Mouse (Mus musculus) liver, adult 2 months (tissue): Measurements from ENCODE around the gene Rcbtb2.

Source experiments
- CTCF ChIP-seq: fragments of 200-500 bp; IDR thresholded peaks from 2 replicates; pipeline ENCODE4 v1.5.1; 2011; ENCODE audit warnings: low read depth, low read length, control low read depth
- POLR2A ChIP-seq: fragments of 200-500 bp; IDR thresholded peaks from 2 replicates; pipeline ENCODE4 v1.6.1; 2011; ENCODE audit warnings: low read length, control low read depth; ENCODE audit not compliant: insufficient read depth; ENCODE audit errors: extremely low read depth

DNA sequence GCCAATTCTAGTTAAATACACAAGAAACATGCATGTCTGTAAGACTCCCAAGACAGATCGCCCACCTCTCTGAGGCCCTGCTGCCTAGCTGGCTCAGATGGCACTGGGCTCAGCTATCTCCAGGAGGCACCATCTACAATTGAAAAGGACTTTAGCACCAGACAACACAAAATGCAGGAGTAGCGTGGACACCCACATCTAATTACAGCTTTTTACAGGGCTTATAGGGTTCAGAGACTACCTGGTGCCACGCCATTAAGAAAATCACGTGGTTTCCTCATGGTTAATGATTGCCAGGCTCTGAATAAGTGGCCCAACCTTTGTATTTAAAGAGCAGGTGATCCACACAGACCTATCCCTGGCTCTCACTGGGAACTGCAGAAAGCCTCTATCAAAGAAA lies 15.9 kb upstream of the Rcbtb2 start:
- no peak for TF ChIP-seq POLR2A
- no peak for TF ChIP-seq CTCF
